Mouse (Mus musculus) megakaryocyte progenitor cell, adult 5-6 weeks (primary cell): ENCODE results near the gene Olfr1253. TPM values are rescaled to one million over a fixed set of nuclear protein-coding genes. Genes with fewer than 3 reads are reported as not detected.

Experiments used
- ATAC-seq: replicated peaks from 2 replicates; pipeline ENCODE4 v1.8.0; 2016; ENCODE audit warnings: mild to moderate bottlenecking, moderate TSS enrichment, inconsistent platforms; ENCODE audit not compliant: poor library complexity
- total RNA-seq, 2 experiments: library from RNA; stranded (forward) in 1 of 2; stranded (reverse) in 1 of 2; fragments of 157-497, 149-512 nt in 1 of 2; fragments of 200-1000 nt in 1 of 2; gene quantifications; 2 replicates each; pipeline versions ENCODE4 v1.2.3 to v1.2.4; 2015 to 2017

The Olfr1253 gene
- not detected in 2 replicates for total RNA-seq (2015)
- not detected in 2 replicates for total RNA-seq (2017)

DNA sequence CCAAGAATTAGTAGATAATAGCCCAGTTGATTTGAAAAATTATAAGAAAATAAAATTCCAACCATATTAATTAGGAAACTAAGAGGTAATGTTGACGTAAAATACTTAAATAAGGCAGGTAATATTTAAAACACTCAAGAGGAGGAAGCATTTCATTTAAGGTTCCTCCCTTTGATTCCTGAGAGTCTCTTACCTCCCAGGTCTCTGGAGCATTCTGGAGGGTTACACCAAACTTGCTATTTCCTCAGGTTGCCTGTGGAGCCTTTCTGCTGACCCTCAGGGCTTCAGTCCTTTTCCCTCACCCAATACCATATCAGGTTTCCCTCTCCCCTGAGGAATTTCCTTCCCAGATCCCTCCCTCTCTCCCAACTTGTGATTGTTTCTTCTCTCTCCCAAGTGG is at the start of gene Olfr1253:
Gene Olfr1253 (minus strand): TSS at position 101 of the 400 bp plus-strand sequence.
- ATAC-seq, result no peak

DNA sequence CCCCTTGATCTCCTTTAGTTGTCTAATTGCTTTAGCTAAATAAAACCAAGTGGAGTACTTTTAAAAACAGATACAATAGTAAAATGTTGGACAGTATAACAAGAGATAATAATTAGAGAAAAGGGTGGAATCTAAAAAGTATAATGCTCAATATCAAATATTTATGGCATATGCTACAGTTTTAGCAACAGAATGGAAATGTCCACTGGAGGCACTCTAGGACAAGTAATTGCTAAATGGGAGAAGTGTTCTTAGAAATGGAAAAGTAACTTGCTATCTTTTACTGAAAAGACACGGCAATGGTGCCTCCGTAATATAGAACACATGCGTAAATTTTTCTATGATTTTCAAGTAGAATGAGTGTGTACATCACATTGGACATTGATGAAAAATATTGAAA is 42.7 kb upstream of the Olfr1253 start:
- no peak for ATAC-seq

DNA sequence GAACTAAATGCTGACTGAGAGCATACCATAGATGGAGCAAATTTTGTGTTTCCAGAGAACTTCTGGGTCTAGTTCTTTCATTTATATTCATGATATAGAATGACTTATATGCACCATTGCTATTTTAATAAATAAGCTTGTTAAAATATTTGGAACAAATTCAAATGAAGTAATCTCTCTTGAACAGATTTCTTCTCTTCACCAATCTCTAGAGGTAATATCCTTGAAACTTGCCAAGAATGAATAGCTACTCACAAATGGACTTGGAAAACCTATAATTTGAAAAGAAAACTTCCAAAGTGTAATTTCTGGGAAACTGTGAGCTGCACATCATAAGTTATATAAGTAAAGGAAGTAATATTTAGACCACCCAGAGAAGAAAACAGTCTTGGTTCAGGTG is 36.6 kb upstream of the Olfr1253 start, which contains the start of gene Olfr1254:
Gene Olfr1254 (minus strand): TSS at position 101 of the 400 bp plus-strand sequence.
- no peak for ATAC-seq

DNA sequence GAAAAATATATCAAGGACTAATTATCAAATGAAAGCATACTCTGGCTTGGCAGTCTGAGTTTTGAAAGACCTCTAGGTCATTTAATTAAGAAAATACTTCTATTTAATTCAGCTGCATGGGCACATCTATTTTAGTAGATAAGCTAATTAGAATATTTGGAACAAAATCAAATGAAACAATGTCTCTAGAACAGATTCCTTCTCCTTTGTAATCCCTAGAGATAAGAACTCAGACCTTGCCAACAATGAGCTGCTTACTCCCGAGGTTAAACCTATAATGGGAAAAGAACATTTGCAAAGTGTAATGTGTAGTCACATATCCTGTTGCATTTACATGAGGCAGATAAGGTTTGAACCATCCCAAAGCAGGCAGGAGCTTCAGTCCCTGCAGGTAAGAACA is 32.0 kb downstream of the Olfr1253 start, which contains the start of gene Olfr1252:
Gene Olfr1252 (minus strand): TSS at position 101 of the 400 bp plus-strand sequence.
- ATAC-seq, result no peak

Other genes with a start within 250 kb of the Olfr1253 start
- gene Olfr1243, start 225.6 kb downstream of the Olfr1253 start, total RNA-seq (2015), result not detected in 2 replicates
- gene Olfr1243, start 225.6 kb downstream of the Olfr1253 start, total RNA-seq (2017), result not detected in 2 replicates
- not detected in 2 replicates for gene Olfr1245, start 178.6 kb downstream of the Olfr1253 start, total RNA-seq (2015)
- not detected in 2 replicates for gene Olfr1245, start 178.6 kb downstream of the Olfr1253 start, total RNA-seq (2017)
- gene Olfr1246, start 163.9 kb downstream of the Olfr1253 start, total RNA-seq (2015), result not detected in 2 replicates
- not detected in 2 replicates for gene Olfr1246, start 163.9 kb downstream of the Olfr1253 start, total RNA-seq (2017)
- not detected in 2 replicates for gene Olfr1247, start 143.0 kb downstream of the Olfr1253 start, total RNA-seq (2015)
- gene Olfr1247, start 143.0 kb downstream of the Olfr1253 start, total RNA-seq (2017), result not detected in 2 replicates
- gene Olfr1248, start 138.8 kb downstream of the Olfr1253 start, total RNA-seq (2015), result not detected in 2 replicates
- not detected in 2 replicates for gene Olfr1248, start 138.8 kb downstream of the Olfr1253 start, total RNA-seq (2017)
- not detected in 2 replicates for gene Olfr1249, start 122.1 kb downstream of the Olfr1253 start, total RNA-seq (2015)
- not detected in 2 replicates for gene Olfr1249, start 122.1 kb downstream of the Olfr1253 start, total RNA-seq (2017)
- gene Olfr1250, start 95.6 kb downstream of the Olfr1253 start, total RNA-seq (2015), result not detected in 2 replicates
- not detected in 2 replicates for gene Olfr1250, start 95.6 kb downstream of the Olfr1253 start, total RNA-seq (2017)
- not detected in 2 replicates for gene Olfr1251, start 85.2 kb downstream of the Olfr1253 start, total RNA-seq (2015)
- not detected in 2 replicates for gene Olfr1251, start 85.2 kb downstream of the Olfr1253 start, total RNA-seq (2017)
- not detected in 2 replicates for gene Olfr1252, start 32.1 kb downstream of the Olfr1253 start, total RNA-seq (2015)
- gene Olfr1252, start 32.1 kb downstream of the Olfr1253 start, total RNA-seq (2017), result not detected in 2 replicates
- not detected in 2 replicates for gene Olfr1254, start 36.5 kb upstream of the Olfr1253 start, total RNA-seq (2015)
- gene Olfr1254, start 36.5 kb upstream of the Olfr1253 start, total RNA-seq (2017), result not detected in 2 replicates
- not detected in 2 replicates for gene Olfr1255, start 55.0 kb upstream of the Olfr1253 start, total RNA-seq (2015)
- gene Olfr1255, start 55.0 kb upstream of the Olfr1253 start, total RNA-seq (2017), result not detected in 2 replicates
- not detected in 2 replicates for gene Olfr1256, start 84.5 kb upstream of the Olfr1253 start, total RNA-seq (2015)
- not detected in 2 replicates for gene Olfr1256, start 84.5 kb upstream of the Olfr1253 start, total RNA-seq (2017)
- not detected in 2 replicates for gene Olfr48, start 91.1 kb upstream of the Olfr1253 start, total RNA-seq (2015)
- not detected in 2 replicates for gene Olfr48, start 91.1 kb upstream of the Olfr1253 start, total RNA-seq (2017)
- gene Olfr1257, start 121.3 kb upstream of the Olfr1253 start, total RNA-seq (2015), result not detected in 2 replicates
- gene Olfr1257, start 121.3 kb upstream of the Olfr1253 start, total RNA-seq (2017), result not detected in 2 replicates
- not detected in 2 replicates for gene Olfr1258, start 170.2 kb upstream of the Olfr1253 start, total RNA-seq (2015)
- not detected in 2 replicates for gene Olfr1258, start 170.2 kb upstream of the Olfr1253 start, total RNA-seq (2017)
- gene Olfr1259, start 191.6 kb upstream of the Olfr1253 start, total RNA-seq (2015), result not detected in 2 replicates
- gene Olfr1259, start 191.6 kb upstream of the Olfr1253 start, total RNA-seq (2017), result not detected in 2 replicates
- not detected in 2 replicates for gene Olfr1260, start 217.2 kb upstream of the Olfr1253 start, total RNA-seq (2015)
- not detected in 2 replicates for gene Olfr1260, start 217.2 kb upstream of the Olfr1253 start, total RNA-seq (2017)
- gene Olfr1261, start 234.1 kb upstream of the Olfr1253 start, total RNA-seq (2015), result not detected in 2 replicates
- gene Olfr1261, start 234.1 kb upstream of the Olfr1253 start, total RNA-seq (2017), result not detected in 2 replicates
- not detected in 2 replicates for gene Olfr1262, start 243.1 kb upstream of the Olfr1253 start, total RNA-seq (2015)
- not detected in 2 replicates for gene Olfr1262, start 243.1 kb upstream of the Olfr1253 start, total RNA-seq (2017)